Mouse (Mus musculus) neural tube, embryonic 15.5 days (tissue): Measurements from ENCODE around the gene Lmo2. TPM values are rescaled to one million over a fixed set of nuclear protein-coding genes. Genes with fewer than 3 reads are reported as not detected.
"Not testable (repeated sequence)": the region's sequence is repeated elsewhere in the genome, so short reads cannot be mapped to it uniquely, and the experiment has no call there.

ENCODE experiments used
- ATAC-seq: fragments of 200-750 bp; cut with Nextera tagmentation; 2 replicates; pipeline ENCODE4 v1.8.0; 2017; ENCODE audit warnings: mild to moderate bottlenecking, moderate TSS enrichment, moderate library complexity; ENCODE audit not compliant: low FRiP score
- H3K27ac ChIP-seq: fragments of 300-500 bp; sonication (generic); replicated peaks from 2 replicates; pipeline ENCODE4 v1.5.1; 2015; ENCODE audit warnings: mild to moderate bottlenecking, inconsistent platforms
- H3K27me3 ChIP-seq: fragments of 300-500 bp; sonication (generic); replicated peaks from 2 replicates; pipeline ENCODE4 v1.6.1; 2015; ENCODE audit warnings: inconsistent platforms
- H3K36me3 ChIP-seq: fragments of 300-500 bp; sonication (generic); 2 replicates; pipeline ENCODE4 v1.6.1; 2015; ENCODE audit warnings: inconsistent platforms
- H3K4me1 ChIP-seq: fragments of 300-500 bp; sonication (generic); 2 replicates; pipeline ENCODE4 v1.6.1; 2015; ENCODE audit warnings: inconsistent platforms
- H3K4me2 ChIP-seq: fragments of 300-500 bp; sonication (generic); 2 replicates; pipeline ENCODE4 v1.6.1; 2015; ENCODE audit warnings: inconsistent platforms, mild to moderate bottlenecking, moderate library complexity
- H3K4me3 ChIP-seq: fragments of 300-500 bp; sonication (generic); replicated peaks from 2 replicates; pipeline ENCODE4 v1.5.1; 2015; ENCODE audit warnings: mild to moderate bottlenecking, inconsistent platforms
- H3K9ac ChIP-seq: fragments of 300-500 bp; sonication (generic); replicated peaks from 2 replicates; pipeline ENCODE4 v1.6.1; 2015; ENCODE audit warnings: mild to moderate bottlenecking, inconsistent platforms
- H3K9me3 ChIP-seq: fragments of 300-500 bp; sonication (generic); replicated peaks from 2 replicates; pipeline ENCODE4 v1.6.1; 2016; ENCODE audit warnings: inconsistent platforms
- WGBS: fragments of 180-500 bp; shearing (Covaris S2); methylation state at CpG from one replicate; pipeline ENCODE4 v1.1.7; 2015; ENCODE audit warnings: mixed read lengths; 5-methylcytosine and 5-hydroxymethylcytosine counted together
- polyA plus RNA-seq: library from polyadenylated mRNA; unstranded; fragments of >200 nt; fragmentation: Nextera tagmentation; extraction: Ambion mirVana; gene quantifications from 2 replicates; pipeline ENCODE4 v1.2.1, GENCODE M21; 2015

Gene Lmo2
- polyA plus RNA-seq, 1 experiment from 2014 or later, result 55.4 TPM

GRCm38 (mm10) chr2:103989724-103990123, 31.9 kb downstream of the Lmo2 start:
- Histone ChIP-seq H3K27ac (no peak overlapping the region), H3K9me3 (no peaks in the 10 kb centered on the region), H3K4me1 (peaks cover 14% of the 10 kb centered on the region), H3K36me3 (no peaks in the 10 kb centered on the region), H3K9ac (no peak overlapping the region), H3K27me3 (no peaks in the 10 kb centered on the region), H3K4me3 (no peak overlapping the region), H3K4me2 (no peak overlapping the region)
- ATAC-seq, result no peak
- 91% methylated on average over 6 of the region's 6 CpGs for WGBS

- no peak overlapping the region for H3K4me2 ChIP-seq
- H3K9ac ChIP-seq, result no peak overlapping the region
- H3K9me3 ChIP-seq, result no peaks in the 10 kb centered on the region
- no peak overlapping the region for H3K4me3 ChIP-seq
- peaks cover 14% of the 10 kb centered on the region for H3K4me1 ChIP-seq
- no peaks in the 10 kb centered on the region for H3K36me3 ChIP-seq
- no peak overlapping the region for H3K27ac ChIP-seq
- H3K27me3 ChIP-seq, result no peaks in the 10 kb centered on the region
- ATAC-seq, result no peak
Measured at GRCm38 (mm10) chr2:103991303-103991702, 33.5 kb downstream of the Lmo2 start.

- Histone ChIP-seq H3K4me2 (peak overlapping the region; percentile 42), H3K27me3 (no peaks in the 10 kb centered on the region), H3K4me3 (peak overlapping the region; percentile 5; the same call in 1 of the 2 replicates), H3K36me3 (no peaks in the 10 kb centered on the region), H3K9me3 (no peaks in the 10 kb centered on the region), H3K4me1 (peaks cover 14% of the 10 kb centered on the region), H3K9ac (0 out of 2 replicates have a peak overlapping the region, but pooled peaks have one; percentile 12), H3K27ac (peak overlapping the region; percentile 79)
- 41% methylated on average over 9 of the region's 9 CpGs for WGBS
- ATAC-seq, result peak; percentile 62
Measured at GRCm38 (mm10) chr2:103992162-103992561, 34.4 kb downstream of the Lmo2 start.

DNA sequence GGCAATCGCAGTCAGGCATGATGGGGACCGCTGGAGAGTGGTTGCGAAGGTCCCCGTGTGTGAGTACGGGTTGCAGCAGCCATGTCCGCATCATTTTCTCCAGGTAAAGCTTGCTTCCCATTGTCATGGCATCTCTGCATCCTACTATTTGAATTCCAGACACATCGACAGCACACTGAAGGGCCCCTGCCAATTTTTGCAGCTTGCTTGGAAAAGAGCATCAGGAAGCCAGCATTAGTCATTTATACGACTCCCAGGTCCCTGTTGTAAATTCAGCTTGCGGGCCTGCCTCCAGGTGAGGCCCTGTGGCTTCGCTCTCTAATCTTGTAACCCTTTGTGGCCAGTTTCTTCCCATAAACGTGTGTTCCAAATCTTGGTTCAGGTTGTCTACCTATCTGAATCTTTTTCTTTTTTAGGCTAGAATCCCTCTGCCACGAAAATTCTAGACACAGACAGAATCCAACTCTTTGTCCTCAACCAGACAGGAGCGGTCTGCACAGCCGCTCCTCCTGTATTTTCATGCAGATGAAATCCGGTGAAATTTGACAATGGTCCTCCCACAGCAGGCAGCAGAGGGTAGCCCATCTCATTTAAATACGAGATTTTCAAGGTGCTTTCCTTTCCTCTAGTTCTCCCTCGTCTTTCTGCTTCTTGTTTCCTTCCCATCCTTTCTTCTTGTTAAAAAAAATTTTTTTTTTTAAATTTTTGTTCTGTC, 35.0 kb downstream of the Lmo2 start:
- 0 out of 2 replicates have a peak overlapping the region, but pooled peaks have one; percentile 5 for H3K4me3 ChIP-seq
- ATAC-seq, result peak; percentile 79

GRCm38 (mm10) chr2:104001076-104001475, 43.3 kb downstream of the Lmo2 start:
- no peak for ATAC-seq

More for the DNA sequence above, 35.0 kb downstream of the Lmo2 start:
- Histone ChIP-seq H3K36me3 (no peaks in the 10 kb centered on the region), H3K4me2 (peak overlapping the region; percentile 42), H3K9ac (peak overlapping the region; percentile 12; the same call in 1 of the 2 replicates), H3K9me3 (no peaks in the 10 kb centered on the region), H3K27me3 (no peaks in the 10 kb centered on the region), H3K27ac (peak overlapping the region; percentile 79), H3K4me1 (peaks cover 14% of the 10 kb centered on the region)
- 8% methylated on average over 17 of the region's 17 CpGs for WGBS

DNA sequence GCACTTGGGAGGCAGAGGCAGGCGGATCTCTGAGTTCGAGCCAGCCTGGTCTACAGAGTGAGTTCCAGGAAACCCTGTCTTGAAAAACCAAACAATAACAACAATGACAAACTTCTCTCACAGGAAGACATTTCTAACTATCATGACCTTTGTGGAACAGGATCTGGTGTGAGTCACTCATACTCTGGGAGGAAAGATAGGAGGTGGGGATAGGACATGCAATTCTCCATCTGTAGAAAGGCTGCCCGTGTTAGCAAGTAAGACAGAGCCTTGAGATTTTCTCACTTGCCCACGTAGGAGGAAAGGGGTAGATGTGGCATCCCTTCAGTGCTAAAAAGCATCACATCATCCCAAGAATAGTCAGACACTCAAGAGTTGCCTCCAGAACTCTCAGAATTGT, 44.1 kb downstream of the Lmo2 start:
- Histone ChIP-seq H3K9ac (no peak overlapping the region), H3K27me3 (peaks cover 3% of the 10 kb centered on the region; the same call in 1 of the 2 replicates), H3K9me3 (no peaks in the 10 kb centered on the region), H3K4me1 (no peaks in the 10 kb centered on the region), H3K27ac (no peak overlapping the region), H3K4me3 (no peak overlapping the region), H3K4me2 (no peak overlapping the region), H3K36me3 (no peaks in the 10 kb centered on the region)
- 85% methylated on average over 4 of the region's 4 CpGs for WGBS
- no peak for ATAC-seq

More at GRCm38 (mm10) chr2:104001076-104001475, 43.3 kb downstream of the Lmo2 start:
- peaks cover 3% of the 10 kb centered on the region; the same call in 1 of the 2 replicates for H3K27me3 ChIP-seq
- no peaks in the 10 kb centered on the region for H3K4me1 ChIP-seq
- no peaks in the 10 kb centered on the region for H3K36me3 ChIP-seq
- no peak overlapping the region for H3K4me2 ChIP-seq
- no peaks in the 10 kb centered on the region for H3K9me3 ChIP-seq
- WGBS, result 15% methylated on average over 2 of the region's 2 CpGs
- no peak overlapping the region for H3K27ac ChIP-seq
- H3K9ac ChIP-seq, result no peak overlapping the region
- no peak overlapping the region for H3K4me3 ChIP-seq

DNA sequence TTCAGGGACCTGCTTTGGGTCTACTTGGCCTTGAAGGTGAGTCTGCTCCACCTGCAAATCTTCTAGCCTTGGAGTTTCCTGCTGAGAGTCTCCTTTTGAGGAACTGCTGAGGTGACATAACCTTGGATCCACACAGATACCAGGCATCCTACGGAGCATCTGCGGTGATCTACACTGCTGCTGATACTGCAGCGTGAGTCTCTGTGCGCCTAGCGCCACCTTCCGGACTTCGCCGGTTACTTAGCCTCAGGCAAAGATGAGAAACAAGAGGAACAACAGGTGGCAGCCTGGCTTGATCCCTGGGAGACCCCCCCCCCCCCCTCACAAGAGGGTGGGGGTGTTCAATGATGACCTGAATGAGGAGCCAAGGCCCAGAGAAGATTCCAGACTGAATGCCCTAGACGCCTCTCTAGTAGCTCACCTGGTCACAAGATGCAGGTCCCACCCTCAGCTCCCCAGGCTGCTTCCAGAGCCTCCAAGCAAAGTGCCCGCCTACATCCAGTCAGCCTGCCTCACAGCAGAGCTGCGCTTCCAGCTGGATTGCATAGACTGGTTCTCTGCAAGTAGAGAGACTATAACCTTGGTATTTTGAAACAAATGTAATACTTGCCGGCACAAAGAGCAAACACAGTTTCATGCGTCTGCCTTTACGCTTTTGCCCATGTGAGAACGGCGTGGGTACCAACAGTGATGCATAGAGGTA, 45.1 kb downstream of the Lmo2 start:
- Histone ChIP-seq H3K27ac (no peak overlapping the region), H3K4me1 (no peaks in the 10 kb centered on the region), H3K9me3 (no peaks in the 10 kb centered on the region), H3K36me3 (no peaks in the 10 kb centered on the region), H3K4me3 (no peak overlapping the region), H3K27me3 (peaks cover 3% of the 10 kb centered on the region; the same call in 1 of the 2 replicates), H3K4me2 (no peak overlapping the region), H3K9ac (no peak overlapping the region)
- peak; percentile 75 for ATAC-seq
- WGBS, result 35% methylated on average over 16 of the region's 16 CpGs

DNA sequence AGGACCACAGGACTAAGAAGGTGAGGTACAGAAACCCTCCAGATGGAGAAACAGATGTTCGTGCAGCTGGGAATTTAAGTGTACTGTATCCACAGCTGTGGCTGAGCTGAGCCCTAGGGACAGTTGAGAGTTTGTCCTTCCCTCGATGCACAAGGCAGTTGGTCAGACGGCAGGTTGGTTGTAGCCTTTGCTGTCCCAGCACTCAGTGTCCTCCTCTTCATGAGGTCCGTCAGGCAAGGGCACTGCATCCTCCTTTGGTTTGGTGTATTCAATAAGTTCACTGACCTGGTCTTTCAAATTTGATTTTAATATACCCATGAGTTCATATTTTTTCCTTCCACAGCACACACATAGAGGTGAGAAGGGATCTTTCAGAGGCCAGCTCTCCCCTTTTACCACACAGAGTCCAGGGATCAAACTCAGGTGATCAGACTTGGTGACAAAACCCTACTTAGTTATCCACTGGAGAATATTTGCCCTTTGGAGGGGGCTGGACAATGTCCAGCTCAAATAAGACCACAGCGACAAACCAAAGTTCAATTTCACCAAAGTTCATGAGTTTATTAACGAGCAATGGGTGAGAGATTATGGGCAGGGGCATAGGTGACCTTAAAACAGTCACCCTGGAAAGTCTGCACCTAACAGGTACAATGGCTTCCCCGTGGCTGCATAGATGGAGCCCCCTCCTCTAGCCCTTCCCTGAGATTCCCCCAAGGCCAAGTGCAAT, 50.2 kb downstream of the Lmo2 start:
- H3K27me3 ChIP-seq, result no peaks in the 10 kb centered on the region; the same call in 1 of the 2 replicates
- no peak overlapping the region for H3K4me2 ChIP-seq
- no peak overlapping the region for H3K4me3 ChIP-seq
- 86% methylated on average over 7 of the region's 7 CpGs for WGBS
- H3K36me3 ChIP-seq, result no peaks in the 10 kb centered on the region
- no peak overlapping the region for H3K9ac ChIP-seq
- no peaks in the 10 kb centered on the region for H3K9me3 ChIP-seq
- H3K4me1 ChIP-seq, result no peaks in the 10 kb centered on the region
- ATAC-seq, result no peak
- no peak overlapping the region for H3K27ac ChIP-seq

GRCm38 (mm10) chr2:104008853-104009252, 51.1 kb downstream of the Lmo2 start:
- H3K4me3 ChIP-seq, H3K9me3 ChIP-seq, ATAC-seq, H3K4me2 ChIP-seq, H3K27me3 ChIP-seq, H3K4me1 ChIP-seq, H3K27ac ChIP-seq, H3K36me3 ChIP-seq, H3K9ac ChIP-seq: not testable (repeated sequence)
- 95% methylated on average over 3 of the region's 3 CpGs for WGBS

DNA sequence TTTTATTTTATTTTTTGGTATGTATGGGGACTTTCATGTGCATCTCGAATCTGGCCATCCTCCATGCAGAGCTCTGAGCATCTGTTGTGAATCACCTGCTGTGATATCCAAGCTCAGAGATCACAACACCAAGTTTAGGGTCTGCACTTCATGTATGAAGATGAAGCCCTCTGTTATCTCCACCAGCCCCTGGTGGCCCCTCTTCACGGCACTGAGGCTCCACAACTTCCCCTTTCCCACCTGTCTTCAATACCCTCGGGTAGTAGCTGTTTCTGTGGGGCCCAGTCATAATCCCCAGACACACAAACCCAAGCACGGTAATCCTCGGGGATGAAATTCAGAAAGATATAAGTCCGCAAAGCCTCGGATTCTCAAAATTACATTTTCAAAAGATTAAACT, 65.3 kb downstream of the Lmo2 start:
- Histone ChIP-seq H3K9me3 (no peaks in the 10 kb centered on the region), H3K4me1 (peaks cover 4% of the 10 kb centered on the region; the same call in 1 of the 2 replicates), H3K27me3 (no peaks in the 10 kb centered on the region), H3K27ac (no peak overlapping the region), H3K36me3 (no peaks in the 10 kb centered on the region), H3K4me3 (no peak overlapping the region), H3K9ac (no peak overlapping the region), H3K4me2 (no peak overlapping the region)
- ATAC-seq, result no peak
- 82% methylated on average over 7 of the region's 7 CpGs for WGBS

GRCm38 (mm10) chr2:104024656-104025055, 66.9 kb downstream of the Lmo2 start:
- no peak for ATAC-seq
- H3K27me3 ChIP-seq, result no peaks in the 10 kb centered on the region
- no peaks in the 10 kb centered on the region for H3K36me3 ChIP-seq
- no peaks in the 10 kb centered on the region for H3K9me3 ChIP-seq
- H3K4me3 ChIP-seq, result no peak overlapping the region
- 92% methylated on average over 4 of the region's 4 CpGs for WGBS
- no peak overlapping the region for H3K27ac ChIP-seq
- H3K4me2 ChIP-seq, result no peak overlapping the region
- H3K4me1 ChIP-seq, result peaks cover 19% of the 10 kb centered on the region
- no peak overlapping the region for H3K9ac ChIP-seq
